Mouse (Mus musculus) embryonic fibroblast, embryonic 13.5 days (primary cell): ENCODE measurements at regions not wholly inside any gene's neighbourhood (a gene's known extent, or its start where the extent isn't known, plus 50 kb on each side); places are given as distances from the start of the nearest gene placed in this dataset.

ENCODE experiments used
- CTCF ChIP-seq: IDR thresholded peaks from 2 replicates; pipeline ENCODE4 v1.5.1; 2011; ENCODE audit warnings: mild to moderate bottlenecking, control low read depth, low read length, moderate library complexity, borderline replicate concordance; ENCODE audit not compliant: insufficient read depth
- POLR2A ChIP-seq: IDR thresholded peaks from 2 replicates; pipeline ENCODE4 v1.6.1; 2011; ENCODE audit warnings: low read depth, mild to moderate bottlenecking, control low read depth, low read length, moderate library complexity

- TF ChIP-seq CTCF (no peak), POLR2A (no peak)
These were observed 441.1 kb downstream of the Pid1 start for GRCm38 (mm10) chr1:83922900-83923299.
